Mouse (Mus musculus) activated CD4-positive, CD25-positive, alpha-beta regulatory T cell, adult 4 months (primary cell): ENCODE measurements around the gene Spry1. TPM values are rescaled to one million over a fixed set of nuclear protein-coding genes. Genes with fewer than 3 reads are reported as not detected.
"Not testable (repeated sequence)": the region's sequence is repeated elsewhere in the genome, so short reads cannot be mapped to it uniquely, and the experiment has no call there.

Experiments
- ATAC-seq: one replicate; pipeline ENCODE4 v1.8.0; 2017
- polyA plus RNA-seq, 2 experiments: library from polyadenylated mRNA; unstranded; fragments of 100-300 nt; shearing (Covaris generic); gene quantifications; one replicate each; pipeline ENCODE4 v1.2.1; 2017

Gene Spry1
- polyA plus RNA-seq: 10 to 100 TPM; 10.2 to 10.3 TPM

- peak; percentile 78 for ATAC-seq
These were observed at the start of gene Spry1 for GRCm38 (mm10) chr3:37639690-37640089. Spry1 (plus strand) TSS chr3:37639947.

- ATAC-seq: no peak
These were observed 44.0 kb upstream of the Spry1 start for GRCm38 (mm10) chr3:37595721-37596120.

- no peak for ATAC-seq
These were observed 43.2 kb upstream of the Spry1 start for GRCm38 (mm10) chr3:37596519-37596918.

- no peak for ATAC-seq
These were observed 42.5 kb upstream of the Spry1 start for GRCm38 (mm10) chr3:37597200-37597599.

GRCm38 (mm10) chr3:37599641-37600040, 40.1 kb upstream of the Spry1 start:
- ATAC-seq: not testable (repeated sequence)

GRCm38 (mm10) chr3:37602356-37602755, 37.4 kb upstream of the Spry1 start:
- no peak for ATAC-seq

GRCm38 (mm10) chr3:37602890-37603289, 36.9 kb upstream of the Spry1 start:
- ATAC-seq: no peak

DNA sequence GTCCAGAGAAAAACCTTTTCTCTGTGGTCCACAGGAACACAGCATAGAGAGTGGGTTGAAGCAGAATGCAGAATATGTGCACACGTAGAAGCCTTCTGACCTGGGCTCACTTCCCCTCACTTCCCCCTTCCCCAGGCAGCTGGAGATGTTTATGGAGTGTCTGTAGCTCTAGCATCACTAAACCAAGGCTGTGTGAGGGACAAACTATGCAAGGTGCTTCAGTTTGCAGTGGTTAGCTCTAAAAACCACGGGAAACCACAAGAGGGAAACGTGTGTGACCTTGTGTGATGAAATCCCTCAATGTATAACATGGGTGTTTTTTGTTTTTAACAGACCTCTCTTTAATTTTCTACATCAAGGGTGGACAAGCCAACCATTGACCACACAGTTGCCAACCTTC, 36.2 kb upstream of the Spry1 start:
- ATAC-seq: no peak

DNA sequence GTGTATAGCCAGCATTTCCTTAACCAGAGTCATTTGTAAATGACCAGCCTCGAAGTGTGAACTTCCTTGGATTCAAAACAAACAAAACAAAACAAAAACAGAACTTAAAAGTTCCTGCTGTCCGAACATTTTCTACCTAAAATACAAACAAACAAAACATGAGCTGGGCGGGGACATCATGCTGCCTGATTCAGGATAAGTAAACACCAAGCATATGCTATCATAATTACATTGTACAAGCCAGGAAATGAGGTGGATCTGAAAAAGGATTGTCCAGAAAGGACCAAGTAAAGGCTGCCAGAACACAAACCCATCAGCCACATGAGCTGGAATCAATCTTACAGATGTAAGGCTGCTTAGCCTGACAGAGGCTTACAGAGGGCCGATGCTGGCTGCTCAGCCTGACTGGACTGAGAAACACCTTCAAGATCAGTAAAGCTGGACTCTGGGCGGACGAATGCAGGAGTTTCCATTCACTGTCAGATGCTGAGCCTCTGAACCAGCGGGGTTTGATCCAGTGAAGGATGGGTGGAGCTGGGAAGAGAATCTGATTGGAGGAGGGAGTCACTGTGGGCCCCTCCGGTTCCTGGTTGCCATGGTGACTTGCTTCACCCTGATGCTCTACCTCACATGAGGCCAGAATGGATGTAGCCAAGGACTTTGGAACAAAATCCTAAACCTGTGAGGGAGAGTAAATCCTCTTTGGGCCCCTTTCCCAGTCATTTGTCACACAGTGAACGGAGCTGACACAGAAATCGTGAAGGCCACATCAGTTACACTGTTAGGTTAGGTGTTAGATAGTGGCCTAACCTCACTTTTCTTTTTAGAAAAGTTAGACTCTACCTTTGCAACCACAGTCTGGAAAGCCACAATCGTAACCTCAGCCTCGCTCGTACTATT, 34.5 kb upstream of the Spry1 start:
- ATAC-seq: no peak

- ATAC-seq: no peak
These were observed 33.9 kb upstream of the Spry1 start for GRCm38 (mm10) chr3:37605876-37606238.

DNA sequence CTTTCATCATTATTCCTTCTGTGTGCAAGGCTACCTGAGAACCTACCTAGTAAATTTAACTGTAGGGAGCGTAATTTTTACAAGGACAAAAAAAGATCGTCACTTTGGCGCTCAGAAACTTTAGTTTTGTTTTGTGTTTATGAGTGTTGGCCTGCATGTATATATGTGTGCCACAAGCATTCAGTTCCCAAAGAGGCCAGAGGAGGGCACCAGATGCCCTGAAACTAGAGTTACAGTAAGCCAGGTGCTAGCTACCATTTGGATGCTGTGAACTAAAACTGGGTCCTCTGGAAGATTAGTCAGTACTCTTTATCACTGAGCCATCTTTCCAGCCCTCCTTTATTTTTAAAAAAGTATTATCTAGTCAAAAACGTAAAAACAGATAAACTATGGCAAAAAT, 30.8 kb upstream of the Spry1 start:
- ATAC-seq: no peak

GRCm38 (mm10) chr3:37610670-37611069, 29.1 kb upstream of the Spry1 start:
- ATAC-seq: no peak

- no peak for ATAC-seq
These were observed 26.0 kb upstream of the Spry1 start for GRCm38 (mm10) chr3:37613722-37614121.

- no peak for ATAC-seq
These were observed 24.7 kb upstream of the Spry1 start for GRCm38 (mm10) chr3:37614878-37615650.

- ATAC-seq: no peak
These were observed 22.9 kb upstream of the Spry1 start for GRCm38 (mm10) chr3:37616586-37617547.

GRCm38 (mm10) chr3:37632246-37632645, 7.5 kb upstream of the Spry1 start:
- ATAC-seq: no peak

DNA sequence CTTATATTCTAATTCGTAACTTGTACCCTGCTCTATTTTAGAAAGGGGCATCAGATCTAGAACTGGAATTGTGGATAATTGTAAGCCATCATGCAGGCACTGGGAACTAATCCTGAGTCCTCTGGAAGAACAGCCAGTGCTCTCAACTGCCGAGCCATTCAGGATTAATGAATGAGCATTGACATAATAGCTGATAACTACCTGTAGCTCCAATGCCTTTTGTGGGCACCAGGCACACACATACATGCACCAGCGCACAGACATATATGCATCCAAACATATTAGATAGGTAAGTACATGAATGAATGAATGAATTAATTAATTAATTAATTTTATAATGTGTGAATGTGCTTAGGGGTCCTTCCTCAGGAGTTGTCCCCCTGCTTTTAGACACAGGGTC, 7.0 kb upstream of the Spry1 start:
- ATAC-seq: no peak

DNA sequence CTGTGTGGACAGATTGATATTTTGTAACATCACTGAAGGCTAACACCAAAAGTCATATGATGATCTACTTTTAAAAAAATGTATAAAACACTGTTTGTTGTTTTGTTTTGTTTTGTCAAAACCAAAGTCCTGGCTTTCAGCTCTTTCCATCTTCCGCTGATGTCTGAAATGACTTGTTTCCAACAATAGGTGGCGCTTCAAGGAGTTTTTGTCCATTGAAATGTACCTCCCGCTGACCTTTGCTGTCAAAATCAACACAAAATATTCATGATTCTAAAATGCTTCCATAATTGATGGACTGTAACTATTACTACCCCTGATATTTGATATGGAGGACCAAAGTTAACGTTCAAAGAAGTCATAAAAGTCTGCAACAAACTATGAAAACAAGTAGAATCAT, 5.1 kb upstream of the Spry1 start:
- peak; percentile 29 for ATAC-seq

DNA sequence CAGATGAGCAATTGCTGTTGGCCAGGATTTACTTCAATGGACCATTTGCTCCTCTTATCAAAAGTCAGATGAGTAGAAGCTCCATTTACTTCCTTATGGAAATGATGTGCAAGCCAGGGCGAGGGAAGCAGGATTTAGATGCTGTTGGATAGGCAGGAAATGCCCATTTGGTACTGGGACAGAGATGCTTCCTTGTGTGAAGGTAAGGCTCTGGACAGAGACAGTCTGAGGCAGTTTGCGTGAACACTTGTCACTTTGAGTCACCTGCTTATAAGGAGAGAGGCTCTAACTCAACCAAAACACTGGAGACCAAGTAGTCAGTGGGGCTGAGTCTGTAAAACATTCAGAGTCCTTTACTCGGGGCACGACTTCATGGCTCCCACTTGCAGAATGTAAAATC, 2.8 kb upstream of the Spry1 start:
- ATAC-seq: no peak

- ATAC-seq: peak; percentile 19
These were observed 495 bp downstream of the Spry1 start for GRCm38 (mm10) chr3:37640162-37640721.

GRCm38 (mm10) chr3:37640810-37641209, 1.1 kb downstream of the Spry1 start:
- peak; percentile 34 for ATAC-seq
